Mouse (Mus musculus) left cerebral cortex, postnatal 10 days (tissue): ENCODE measurements around the gene Rnf168. TPM values are rescaled to one million over a fixed set of nuclear protein-coding genes. Genes with fewer than 3 reads are reported as not detected.

ENCODE experiments used
- DNase-seq, 2 experiments: peaks; one replicate each; pipeline ENCODE4 v3.0.0; 2021 to 2022; ENCODE audit warnings: low spot score in 2 of 2, mixed read lengths in 1 of 2; ENCODE audit errors: extremely low spot score in 1 of 2
- intact Hi-C: fragments of 180-260 bp; cut with DNase I; formaldehyde crosslinking; loops from one replicate; pipeline ENCODE4 v1.15.1; 2025
- total RNA-seq, 2 experiments: library from RNA; stranded (reverse); gene quantifications; 2 replicates each; pipeline ENCODE4 v1.2.3; 2021

Gene Rnf168
- total RNA-seq, 2 experiments from 2014 or later: 29.6 to 34.4 TPM

- intact Hi-C loops: no loop called here
Observed at GRCm38 (mm10) chr16:32303886-32304285, 26.6 kb downstream of the Rnf168 start.

DNA sequence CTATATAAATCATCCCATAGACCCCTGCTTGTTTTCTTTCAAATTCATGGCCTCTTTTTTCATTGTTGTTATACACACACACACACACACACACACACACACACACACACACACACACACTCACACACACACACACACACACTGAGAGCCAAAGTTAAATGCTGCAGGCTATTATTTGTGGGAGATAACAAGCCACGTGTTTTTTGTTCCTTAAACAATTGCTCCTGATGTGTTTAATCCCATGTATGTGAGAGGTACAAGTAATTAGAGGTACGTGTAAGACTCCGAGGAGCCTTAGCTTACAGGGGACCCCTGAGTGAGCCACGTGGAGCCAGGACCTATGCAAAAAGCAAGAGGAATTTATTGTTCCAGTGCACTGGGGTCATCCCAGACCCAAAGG is 34.7 kb downstream of the Rnf168 start:
- intact Hi-C loops: no loop called here
- no peak for DNase-seq

More at GRCm38 (mm10) chr16:32303886-32304285, 26.6 kb downstream of the Rnf168 start:
- no peak for DNase-seq

DNA sequence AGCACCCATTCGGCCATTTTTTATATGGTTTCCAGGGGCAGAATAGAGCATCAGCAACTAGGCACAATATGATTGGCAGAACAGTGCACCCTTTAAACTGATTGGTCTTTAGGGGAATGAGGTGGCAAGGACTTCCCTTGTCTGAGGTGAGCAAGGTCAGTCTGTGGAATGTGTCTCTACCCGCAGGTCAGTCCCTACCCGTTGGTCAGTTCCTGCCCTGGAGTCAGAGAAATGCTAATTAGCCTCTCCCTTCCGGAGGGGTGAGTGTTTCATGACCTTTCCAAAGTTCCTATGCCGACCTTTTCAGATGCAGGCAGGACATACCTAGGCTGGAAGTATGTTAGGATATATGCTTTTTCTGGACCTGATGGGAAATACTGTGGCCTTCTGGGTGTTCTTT is 35.1 kb downstream of the Rnf168 start:
- intact Hi-C loops: no loop called here
- DNase-seq: no peak

GRCm38 (mm10) chr16:32312859-32313258 is 35.6 kb downstream of the Rnf168 start:
- intact Hi-C loops: no loop called here
- no peak for DNase-seq

- DNase-seq: no peak
- intact Hi-C loops: no loop called here
Observed at GRCm38 (mm10) chr16:32316601-32317000, 39.3 kb downstream of the Rnf168 start.

- intact Hi-C loops: no loop called here
- DNase-seq: no peak
Observed at GRCm38 (mm10) chr16:32323953-32324352, 46.7 kb downstream of the Rnf168 start.

- no peak for DNase-seq
- intact Hi-C loops: no loop called here
Observed at GRCm38 (mm10) chr16:32330876-32331670, 53.8 kb downstream of the Rnf168 start.

GRCm38 (mm10) chr16:32332040-32332555 is 54.8 kb downstream of the Rnf168 start, which contains the start of gene Ubxn7:
Gene Ubxn7, plus strand, starts transcription at chr16:32332257.
- peak; percentile 95 to 98 for DNase-seq
- intact Hi-C loops: no loop called here

GRCm38 (mm10) chr16:32332556-32333511 is 55.6 kb downstream of the Rnf168 start:
- peak; percentile 11 to 61 for DNase-seq
- intact Hi-C loops: no loop called here

- DNase-seq: no peak
- intact Hi-C loops: no loop called here
Observed at GRCm38 (mm10) chr16:32335146-32335545, 57.9 kb downstream of the Rnf168 start.

GRCm38 (mm10) chr16:32336026-32336780 is 58.9 kb downstream of the Rnf168 start:
- intact Hi-C loops: no loop called here
- no peak for DNase-seq

GRCm38 (mm10) chr16:32337001-32337400 is 59.7 kb downstream of the Rnf168 start:
- DNase-seq: no peak
- intact Hi-C loops: no loop called here

GRCm38 (mm10) chr16:32340451-32340850 is 63.2 kb downstream of the Rnf168 start:
- intact Hi-C loops: no loop called here
- no peak for DNase-seq

DNA sequence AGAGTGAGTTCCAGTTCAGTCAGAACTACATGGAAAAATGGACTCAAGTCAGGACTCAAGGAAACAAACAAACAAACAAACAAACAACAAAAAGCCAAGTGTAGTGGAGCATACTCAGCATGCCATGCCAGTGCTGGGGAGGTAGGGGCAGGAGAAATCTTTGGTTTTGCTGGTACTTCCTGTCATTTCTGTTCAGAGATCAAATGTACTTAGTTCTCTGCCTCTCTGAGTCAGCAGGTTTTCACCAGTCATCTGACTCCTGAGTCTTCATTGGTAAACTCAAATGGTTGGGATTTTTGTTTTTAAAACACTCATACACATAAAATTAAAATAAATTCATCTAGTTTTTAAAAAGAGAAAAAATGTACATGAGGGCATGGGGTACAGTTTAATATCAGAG is 68.3 kb downstream of the Rnf168 start:
- no peak for DNase-seq
- intact Hi-C loops: no loop called here

DNA sequence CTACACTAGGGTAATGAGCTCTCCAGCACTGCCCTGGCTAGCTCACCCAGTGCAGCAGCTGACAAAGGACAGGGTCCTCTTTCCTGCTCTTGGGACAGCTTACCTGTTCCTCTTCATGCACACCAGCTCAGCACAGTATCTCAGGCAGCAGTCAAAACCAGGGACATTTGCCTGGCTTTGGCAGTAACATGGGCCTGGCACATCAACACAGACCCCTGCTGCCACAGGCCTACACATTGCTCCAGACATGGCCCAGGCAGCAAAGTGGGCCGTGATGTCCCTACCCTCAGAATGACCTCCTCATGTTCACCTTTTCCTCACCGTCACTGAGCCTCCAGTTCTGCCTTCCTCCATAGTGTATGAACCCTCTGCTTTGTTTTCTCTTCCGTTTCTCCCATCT is 73.5 kb downstream of the Rnf168 start:
- DNase-seq: no peak
- intact Hi-C loops: no loop called here
